Mouse (Mus musculus) right cerebral cortex, postnatal 4 days (tissue): ENCODE measurements around the gene Tex22.

Experiments
- DNase-seq: peaks from one replicate; pipeline ENCODE4 v3.0.0-alpha.2; 2022

Tex22 gene

GRCm38 (mm10) chr12:113074329-113075062 is at the start of gene Tex22:
TSS of gene Tex22 (plus strand) at chr12:113074502.
- DNase-seq = peak; percentile 89

GRCm38 (mm10) chr12:113026557-113026956 is 47.7 kb upstream of the Tex22 start:
- no peak for DNase-seq

- no peak for DNase-seq
Observed at GRCm38 (mm10) chr12:113027495-113027894, 46.8 kb upstream of the Tex22 start.

- no peak for DNase-seq
Observed at GRCm38 (mm10) chr12:113028067-113028466, 46.2 kb upstream of the Tex22 start.

GRCm38 (mm10) chr12:113028898-113029297 is 45.4 kb upstream of the Tex22 start:
- DNase-seq = no peak

GRCm38 (mm10) chr12:113030046-113030445 is 44.3 kb upstream of the Tex22 start:
- no peak for DNase-seq

- no peak for DNase-seq
Observed at GRCm38 (mm10) chr12:113030993-113031392, 43.3 kb upstream of the Tex22 start.

GRCm38 (mm10) chr12:113031441-113031840 is 42.9 kb upstream of the Tex22 start:
- no peak for DNase-seq

GRCm38 (mm10) chr12:113032296-113033250 is 41.7 kb upstream of the Tex22 start:
- peak; percentile 42 for DNase-seq

GRCm38 (mm10) chr12:113035093-113035492 is 39.2 kb upstream of the Tex22 start:
- no peak for DNase-seq

GRCm38 (mm10) chr12:113036996-113037395 is 37.3 kb upstream of the Tex22 start:
- DNase-seq = no peak

- no peak for DNase-seq
Observed at GRCm38 (mm10) chr12:113038414-113038813, 35.9 kb upstream of the Tex22 start.

GRCm38 (mm10) chr12:113041481-113042439 is 32.5 kb upstream of the Tex22 start:
- peak; percentile 53 for DNase-seq

- no peak for DNase-seq
Observed at GRCm38 (mm10) chr12:113042543-113042942, 31.8 kb upstream of the Tex22 start.

- no peak for DNase-seq
Observed at GRCm38 (mm10) chr12:113044916-113045677, 29.2 kb upstream of the Tex22 start.

- DNase-seq = no peak
Observed at GRCm38 (mm10) chr12:113046861-113047260, 27.4 kb upstream of the Tex22 start.

GRCm38 (mm10) chr12:113048103-113048502 is 26.2 kb upstream of the Tex22 start:
- DNase-seq = no peak

- no peak for DNase-seq
Observed at GRCm38 (mm10) chr12:113049836-113050235, 24.5 kb upstream of the Tex22 start.

- no peak for DNase-seq
Observed at GRCm38 (mm10) chr12:113050671-113051070, 23.6 kb upstream of the Tex22 start.

- DNase-seq = no peak
Observed at GRCm38 (mm10) chr12:113051628-113052403, 22.5 kb upstream of the Tex22 start.

GRCm38 (mm10) chr12:113056089-113056488 is 18.2 kb upstream of the Tex22 start:
- no peak for DNase-seq
